Mouse (Mus musculus): ENCODE results near the gene Tprn.

Tprn gene

DNA sequence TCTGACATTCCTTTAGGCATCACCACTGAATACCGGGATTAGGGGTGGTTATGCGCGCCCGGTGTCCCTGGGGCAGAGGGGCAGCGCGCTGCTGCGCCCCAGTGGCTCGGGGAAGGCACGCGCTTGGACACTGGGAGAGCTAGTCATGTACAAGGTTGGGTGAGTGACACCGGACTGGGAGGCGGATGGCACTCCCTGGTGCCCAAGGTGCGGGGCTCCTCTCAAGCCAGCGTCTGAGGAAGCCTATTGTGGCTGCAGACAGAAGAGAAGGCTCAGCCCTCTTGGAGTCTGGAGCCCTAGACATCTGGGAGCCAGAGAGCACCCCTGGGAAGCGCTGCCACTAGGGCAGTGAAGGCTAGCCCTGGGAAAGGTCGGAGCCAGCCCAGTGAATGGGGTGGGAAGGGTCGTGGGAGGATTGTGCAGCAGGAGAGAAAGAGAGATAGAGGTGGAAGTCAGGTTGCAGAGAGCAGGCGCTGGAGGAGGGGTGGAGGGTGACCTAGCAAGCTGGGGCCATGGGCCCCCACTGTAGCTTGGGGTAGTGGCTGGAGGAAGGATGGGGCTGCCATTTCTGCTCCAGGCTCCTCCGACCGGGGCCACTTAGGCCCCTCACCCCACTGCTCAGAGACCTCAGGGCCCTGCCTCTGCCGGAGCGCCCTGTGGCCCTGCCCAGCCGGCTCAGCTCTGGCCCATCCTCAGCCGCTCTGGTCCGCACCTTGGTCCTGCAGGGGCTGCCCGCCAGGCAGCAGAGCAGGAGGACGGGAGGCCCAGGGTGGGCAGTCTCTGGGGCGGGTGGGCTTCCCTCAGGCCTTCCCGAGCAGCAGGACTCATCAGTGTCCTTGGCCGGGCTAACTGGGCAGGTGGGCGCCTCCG, 29.0 kb downstream of the Tprn start:
- peak in 1 of 2 experiments; percentile 56 for DNase-seq (ENCODE audit: inconsistent age in 2 of 2, low spot score in 1 of 2)

DNA sequence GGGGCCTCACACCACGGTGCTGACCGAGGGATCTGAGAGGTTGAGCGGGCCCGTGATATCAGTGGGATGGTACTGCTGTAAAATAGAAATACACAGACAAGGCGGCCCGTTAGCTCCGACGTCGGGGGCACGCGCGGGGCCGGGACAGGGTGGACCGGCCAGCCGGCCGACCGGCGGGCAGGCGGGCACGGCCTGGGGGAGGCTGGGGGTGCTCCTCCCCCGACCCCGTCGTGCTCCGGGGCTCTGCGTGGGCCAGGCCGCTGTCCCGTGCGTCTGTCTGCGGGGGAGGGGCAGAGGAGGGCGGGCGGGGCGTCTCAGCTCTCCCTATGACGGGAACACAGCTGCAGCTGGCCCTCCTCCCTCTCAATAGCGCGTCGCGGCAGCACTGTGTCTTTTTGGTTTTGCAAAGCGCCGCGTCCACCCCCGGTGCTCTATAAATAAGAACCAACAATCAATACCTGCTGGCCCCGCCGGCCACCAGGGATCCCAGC, 29.7 kb downstream of the Tprn start:
- no peak for DNase-seq (ENCODE audit: inconsistent age in 2 of 2, low spot score in 1 of 2)

DNA sequence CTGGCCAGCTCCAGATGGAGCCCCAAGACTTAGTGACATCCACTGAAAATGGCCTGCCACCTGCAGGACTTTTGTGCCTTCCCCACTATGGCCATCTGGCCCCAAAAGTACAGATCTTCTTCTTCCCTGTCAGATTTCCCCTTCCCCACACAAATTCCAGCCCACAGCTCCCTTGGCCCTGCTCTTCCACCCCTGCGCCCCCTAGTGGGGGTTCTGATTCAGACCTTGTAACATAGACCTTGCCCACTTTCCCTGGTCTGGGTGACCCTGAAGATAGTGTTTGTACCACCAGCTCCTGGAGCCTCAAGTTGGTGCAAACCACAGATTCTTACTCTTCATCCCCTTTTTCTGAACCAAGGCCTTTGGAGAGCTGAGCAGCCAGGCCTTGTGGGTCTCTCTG, 30.4 kb downstream of the Tprn start:
- DNase-seq (ENCODE audit: inconsistent age in 2 of 2, low spot score in 1 of 2), result peak; percentile 58 to 90

DNA sequence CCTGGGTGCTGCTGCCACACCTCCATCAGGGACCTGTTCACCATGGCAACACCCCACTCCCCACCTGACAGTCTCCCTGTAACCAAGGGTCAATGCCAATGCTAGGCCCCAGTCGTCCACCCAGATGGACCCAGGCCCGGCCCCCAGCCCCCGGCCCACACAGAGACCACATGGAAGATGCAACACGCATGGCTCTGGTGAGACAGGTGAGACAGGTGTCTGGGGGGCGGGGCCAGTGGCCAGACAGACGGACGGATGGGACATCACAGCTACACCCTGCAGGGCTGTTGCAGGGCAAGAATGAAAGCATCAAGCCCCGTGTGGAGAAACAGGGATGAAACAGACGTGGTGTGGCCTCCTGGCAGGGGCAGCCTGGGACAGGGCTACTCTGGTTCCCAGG, 31.3 kb downstream of the Tprn start:
- DNase-seq (ENCODE audit: inconsistent age in 2 of 2, low spot score in 1 of 2), result no peak

DNA sequence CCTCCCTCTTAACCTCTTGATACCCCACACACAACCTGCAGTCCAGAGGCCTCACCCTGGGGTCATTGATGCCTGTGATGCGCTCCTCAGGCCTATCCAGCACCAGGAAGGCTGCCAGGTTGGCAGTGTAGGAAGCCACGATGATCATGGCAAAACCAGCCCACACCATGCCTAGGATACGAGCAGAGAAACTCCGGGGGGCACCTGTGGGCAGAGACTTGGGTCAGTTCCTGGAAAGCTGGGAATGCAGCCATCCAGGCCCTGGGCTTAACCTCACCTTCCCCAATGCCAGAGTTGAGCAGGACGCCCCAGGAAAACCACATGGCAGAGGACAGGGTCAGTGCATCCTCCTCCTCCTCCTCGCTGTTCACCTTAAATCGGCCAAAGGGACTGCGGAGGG, 34.7 kb downstream of the Tprn start:
- DNase-seq (ENCODE audit: inconsistent age in 2 of 2, low spot score in 1 of 2), result no peak

DNA sequence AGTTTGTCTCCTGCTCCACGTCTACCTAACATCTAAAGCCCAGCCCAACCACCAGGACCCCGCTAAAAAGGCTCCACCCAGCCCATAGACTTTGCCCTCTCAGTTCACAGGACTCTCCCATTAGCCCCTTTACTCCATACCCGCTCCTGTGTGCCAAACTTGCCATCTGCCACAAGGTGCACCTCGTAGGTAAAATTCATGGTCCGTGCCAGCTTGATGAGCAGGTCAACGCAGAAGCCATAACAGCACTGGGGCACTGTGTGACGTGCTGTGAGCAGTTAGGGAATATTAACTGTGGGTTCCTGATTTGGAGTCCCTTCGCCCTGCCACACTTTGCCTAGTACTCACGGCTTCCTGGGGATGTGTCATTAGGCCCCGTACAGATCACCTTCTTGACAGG, 35.6 kb downstream of the Tprn start:
- DNase-seq (ENCODE audit: inconsistent age in 2 of 2, low spot score in 1 of 2), result no peak

DNA sequence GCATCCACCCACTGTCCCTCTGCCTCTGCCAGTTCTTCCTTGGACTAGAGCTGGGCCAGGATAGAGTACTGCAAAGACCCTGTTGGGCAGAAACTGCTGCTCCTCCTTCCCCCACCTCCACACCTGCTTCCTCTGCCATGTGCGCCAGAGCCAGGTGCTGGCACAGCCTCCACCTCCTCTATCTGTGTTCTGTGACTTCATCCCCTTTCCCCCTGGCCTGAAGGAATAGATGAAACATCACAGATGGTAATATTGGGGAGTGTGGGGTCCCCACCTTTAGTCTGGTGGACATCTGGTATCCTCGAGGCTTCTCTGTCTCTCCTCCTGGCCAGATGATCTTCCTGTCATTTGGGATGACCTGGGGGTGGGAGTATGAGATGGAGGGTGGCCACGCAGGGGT, 41.0 kb downstream of the Tprn start:
- DNase-seq (ENCODE audit: inconsistent age in 2 of 2, low spot score in 1 of 2), result no peak

DNA sequence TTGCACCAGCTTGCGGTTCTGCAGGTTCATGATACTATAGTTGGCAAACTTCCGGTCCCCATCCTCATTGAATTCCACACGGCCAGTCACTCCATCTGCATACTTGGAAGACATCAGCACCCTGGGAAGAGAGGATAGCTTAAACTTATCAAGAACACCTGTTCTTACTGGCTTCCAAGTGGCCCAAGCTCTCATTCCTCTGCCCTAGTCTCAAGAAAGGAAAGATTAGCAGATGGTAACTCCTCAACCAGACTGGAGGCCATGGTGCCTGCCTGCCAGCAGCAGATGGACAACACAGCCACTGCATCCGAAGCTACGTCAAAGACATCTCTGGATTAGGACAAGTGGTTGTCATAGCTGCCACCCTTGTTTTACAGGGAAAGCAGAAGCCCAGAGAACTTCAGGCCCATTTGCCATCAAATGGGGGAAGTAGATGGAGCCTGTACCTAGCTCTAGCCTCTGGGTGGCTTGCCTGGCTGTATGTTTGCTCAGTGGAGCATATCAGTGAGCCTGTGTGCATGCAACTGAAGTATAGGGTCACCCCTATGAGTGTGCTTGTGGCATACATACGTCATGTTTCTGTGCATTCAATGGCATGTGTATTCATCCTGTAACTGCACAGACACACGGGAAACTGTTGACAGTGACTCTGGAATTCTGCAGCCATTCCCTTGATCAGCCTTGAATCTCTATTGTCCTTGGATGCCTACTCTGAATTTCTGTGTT, 41.7 kb downstream of the Tprn start:
- no peak for DNase-seq (ENCODE audit: inconsistent age in 2 of 2, low spot score in 1 of 2)

DNA sequence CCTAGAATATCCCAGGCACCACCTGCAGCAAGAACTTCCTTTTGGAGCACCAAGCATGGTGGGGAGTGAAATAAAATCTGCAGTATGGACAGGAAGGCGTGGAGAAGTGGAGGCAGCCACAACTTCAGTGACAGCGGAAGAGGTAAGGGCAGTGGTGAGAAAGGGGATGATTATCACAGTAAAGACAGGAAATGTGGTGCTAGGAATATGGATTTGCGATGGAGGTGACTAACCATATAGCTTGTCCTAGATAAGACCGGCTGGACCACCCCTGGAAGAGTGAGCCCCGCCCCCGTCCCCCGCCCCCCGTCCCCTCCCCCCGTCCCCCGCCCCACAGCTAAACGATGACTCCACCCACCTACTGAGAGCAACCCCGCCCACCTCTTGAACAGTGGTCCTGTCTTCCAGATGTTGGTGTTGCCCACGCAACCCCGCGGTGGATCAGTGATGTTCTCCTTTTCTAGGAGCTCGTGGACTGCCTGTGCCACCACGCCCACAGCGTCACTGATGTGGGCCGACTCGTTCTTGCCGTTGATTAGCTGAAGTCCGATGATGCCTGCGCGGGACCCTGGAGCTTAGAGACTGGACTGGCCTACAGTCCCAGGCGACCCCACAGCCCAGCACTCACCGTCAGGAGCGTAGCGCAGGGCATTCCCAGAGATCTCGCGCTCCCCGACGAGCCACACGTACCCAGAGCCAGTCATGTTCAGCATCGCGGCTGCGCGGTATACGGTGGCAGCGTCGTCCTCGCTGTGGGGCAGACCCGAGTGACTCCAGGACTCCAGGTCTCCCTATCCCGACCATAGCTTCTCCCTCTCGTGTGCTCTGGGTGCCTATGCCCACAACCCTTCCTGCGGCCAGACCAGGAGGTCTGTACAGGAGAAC, 42.5 kb downstream of the Tprn start:
- peak; percentile 40 to 65 for DNase-seq (ENCODE audit: inconsistent age in 2 of 2, low spot score in 1 of 2)

DNA sequence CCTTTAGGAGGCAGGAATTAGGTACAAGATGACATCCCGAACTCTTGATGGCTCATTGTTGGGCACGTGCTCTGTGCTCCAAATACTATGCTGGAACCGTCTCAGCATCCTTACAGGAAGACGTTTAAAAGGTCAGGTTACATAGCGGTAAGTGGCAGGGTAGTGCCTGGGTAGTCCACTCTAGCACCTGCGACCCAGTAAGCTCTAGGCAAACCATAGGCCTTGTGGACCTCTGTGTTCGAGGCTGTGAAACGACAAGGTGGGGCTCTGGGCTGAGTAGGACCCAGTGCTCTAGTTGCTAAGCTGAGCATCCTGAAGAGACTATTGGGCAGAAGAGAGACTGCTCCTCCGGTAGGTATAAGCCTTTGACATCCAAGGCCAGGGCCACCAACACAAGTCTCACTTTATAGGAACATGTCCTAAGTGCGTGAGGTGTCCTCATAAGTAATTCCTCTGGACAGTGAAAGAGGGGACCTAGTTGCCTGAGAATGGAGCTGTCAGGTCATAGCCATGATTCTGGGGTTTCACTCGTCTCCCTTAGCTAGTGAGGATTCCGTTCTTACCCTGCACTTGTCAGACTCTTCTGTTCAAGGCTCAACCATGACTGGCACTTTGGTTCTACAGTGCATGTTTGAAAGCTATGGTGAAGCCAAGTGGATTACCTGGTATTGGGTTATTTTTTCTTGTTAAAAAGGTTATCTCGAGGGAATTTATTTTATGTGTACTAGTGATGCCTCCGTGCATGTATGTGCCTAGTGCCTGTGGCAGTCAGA, 43.4 kb downstream of the Tprn start:
- DNase-seq (ENCODE audit: inconsistent age in 2 of 2, low spot score in 1 of 2), result no peak

DNA sequence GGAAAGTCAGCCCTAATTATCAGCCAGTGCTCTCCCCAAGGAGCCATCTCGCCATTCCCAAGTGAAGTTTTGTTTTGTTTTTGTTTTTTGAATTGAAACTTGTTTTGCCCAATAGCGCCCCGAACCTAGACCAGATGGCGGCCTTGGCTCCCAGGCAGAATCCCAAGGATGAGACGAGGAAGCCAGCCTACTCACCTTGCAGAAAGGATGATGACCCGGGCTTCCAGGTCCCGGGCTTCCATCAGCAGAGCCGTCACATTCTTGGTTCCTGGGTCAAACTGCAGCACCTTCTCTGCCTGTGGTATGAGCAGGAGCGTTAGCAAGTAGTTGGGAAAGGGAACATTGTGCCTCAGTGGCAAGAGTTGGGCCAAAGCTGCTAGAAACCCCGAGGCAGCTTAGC, 47.8 kb downstream of the Tprn start:
- DNase-seq (ENCODE audit: inconsistent age in 2 of 2, low spot score in 1 of 2), result no peak

DNA sequence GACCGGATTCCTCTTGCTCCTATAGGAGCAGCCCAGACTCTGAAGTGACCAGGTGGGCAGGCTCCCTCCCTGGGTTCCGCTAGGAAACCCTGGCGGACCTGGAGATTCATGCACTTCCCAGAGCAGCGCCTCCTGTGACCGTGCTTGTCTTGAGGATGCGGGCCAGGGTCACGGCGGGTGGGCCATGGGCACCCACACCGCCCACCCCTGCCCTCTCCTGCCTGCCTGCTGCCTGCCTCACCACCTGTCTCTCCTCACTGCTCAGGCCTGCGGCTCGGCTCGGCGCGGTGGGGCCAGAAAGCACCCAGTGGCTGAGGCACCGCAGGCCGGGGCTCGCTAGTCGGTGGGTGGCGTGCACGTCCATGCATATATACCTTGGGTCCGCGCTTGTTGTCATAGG, 48.6 kb downstream of the Tprn start:
- DNase-seq (ENCODE audit: inconsistent age in 2 of 2, low spot score in 1 of 2), result no peak

DNA sequence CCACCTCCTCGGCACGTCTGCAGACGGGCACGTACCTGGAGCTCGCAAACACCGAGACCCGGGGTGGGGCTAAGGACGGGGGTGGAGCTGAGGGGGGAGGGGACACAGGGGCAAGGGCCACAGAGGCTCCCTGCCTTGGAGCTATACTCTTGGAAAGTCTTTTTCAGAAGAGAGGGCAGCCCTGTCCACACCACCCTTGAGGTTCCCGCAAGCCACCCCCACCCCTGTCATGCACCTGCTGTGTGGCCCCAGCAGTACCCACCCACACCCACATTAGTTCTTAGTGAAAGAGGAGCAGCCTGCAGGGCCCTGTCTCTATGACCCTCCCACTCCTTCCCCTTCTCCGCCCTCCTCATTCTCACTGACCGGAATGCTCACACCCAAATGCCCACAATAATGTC, 49.1 kb downstream of the Tprn start:
- no peak for DNase-seq (ENCODE audit: inconsistent age in 2 of 2, low spot score in 1 of 2)

DNA sequence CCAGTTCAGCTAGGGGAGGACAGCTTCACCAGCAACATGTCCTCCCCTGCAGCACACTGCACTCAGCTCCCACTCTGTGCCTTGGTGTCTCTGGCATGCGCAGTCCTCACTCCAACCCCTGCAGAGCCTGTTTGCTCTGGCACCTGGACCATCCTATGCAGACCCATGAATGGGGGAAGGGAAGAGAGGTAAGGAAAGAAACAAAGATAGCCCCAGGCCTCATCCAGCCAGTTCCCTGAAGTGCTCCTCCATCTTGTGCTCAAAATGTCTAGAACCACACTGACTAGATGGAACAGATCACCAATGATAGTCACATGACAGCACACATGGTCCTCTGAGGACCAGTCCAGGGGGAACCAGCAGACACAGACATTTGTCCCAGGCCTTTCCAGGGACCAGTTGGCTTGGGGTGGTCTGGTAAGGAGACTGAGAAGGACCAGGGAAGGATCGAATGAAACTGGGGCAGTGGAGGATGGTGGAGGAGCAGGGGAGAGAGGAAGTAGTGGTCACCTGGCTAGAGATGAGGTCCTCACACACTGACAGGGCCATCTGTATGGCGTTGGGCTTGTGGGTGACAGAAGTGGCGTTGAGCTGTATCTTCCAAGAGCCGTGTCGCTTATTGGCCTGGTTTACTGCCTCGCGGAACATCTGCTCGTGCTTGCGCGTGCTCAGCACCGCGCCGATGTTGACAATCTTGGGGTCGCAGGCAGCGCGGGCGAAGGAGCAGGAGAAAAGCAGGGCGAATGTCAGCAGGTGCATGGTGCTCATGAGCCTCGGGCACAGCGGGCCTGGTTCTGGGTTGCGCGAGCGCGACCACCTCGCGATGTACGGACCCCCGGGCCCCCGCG, 55.9 kb downstream of the Tprn start:
- DNase-seq (ENCODE audit: inconsistent age in 2 of 2, low spot score in 1 of 2), result no peak

DNA sequence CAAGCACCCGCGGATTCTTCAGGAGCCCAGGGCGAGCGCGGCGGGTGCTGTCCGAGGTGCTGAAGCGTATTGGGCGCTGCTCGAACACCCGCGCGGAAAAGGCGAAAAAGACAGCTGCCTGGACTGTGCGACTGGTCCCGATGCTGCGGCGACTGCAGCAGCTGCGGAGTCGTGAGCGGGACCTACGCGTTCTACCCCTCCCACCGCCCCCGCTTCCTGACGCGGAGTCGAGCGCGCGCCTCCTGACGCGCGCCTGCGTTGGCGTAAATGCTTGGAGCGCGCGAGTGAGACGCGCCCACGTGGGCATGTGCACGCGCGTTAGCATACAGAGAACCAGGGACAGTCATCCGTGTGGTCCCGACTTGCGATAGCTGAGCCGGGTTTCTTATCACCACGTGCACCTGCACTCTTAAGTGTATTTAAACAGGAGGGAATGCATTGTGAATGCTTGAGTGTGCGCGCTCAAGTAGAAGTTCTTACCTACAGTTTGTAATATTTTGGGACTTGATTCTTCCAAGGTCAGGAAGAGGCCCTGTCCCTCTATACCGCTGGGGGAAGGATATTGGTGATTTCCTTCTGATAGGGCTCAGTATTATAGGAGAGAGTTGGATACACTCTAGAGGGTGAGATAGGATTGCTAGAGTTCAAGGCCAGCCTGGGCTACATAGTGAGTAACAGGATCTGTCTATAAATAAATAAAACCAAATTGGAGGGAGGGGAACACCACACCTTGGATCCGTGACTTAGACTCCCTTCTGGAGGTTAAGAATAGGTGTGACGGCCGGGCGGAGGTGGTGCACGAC, 56.8 kb downstream of the Tprn start, which contains the start of gene Grin1:
Gene Grin1 (minus strand): TSS at position 217 of the 803 bp plus-strand sequence.
- DNase-seq (ENCODE audit: inconsistent age in 2 of 2, low spot score in 1 of 2), result peak; percentile 57 to 83
